Mouse (Mus musculus): ENCODE measurements at regions not wholly inside any gene's neighbourhood (a gene's known extent, or its start where the extent isn't known, plus 50 kb on each side); places are given as distances from the start of the nearest gene placed in this dataset.
A peak's percentile ranks its signal among the peaks of the same experiment; 100 is the strongest.

DNA sequence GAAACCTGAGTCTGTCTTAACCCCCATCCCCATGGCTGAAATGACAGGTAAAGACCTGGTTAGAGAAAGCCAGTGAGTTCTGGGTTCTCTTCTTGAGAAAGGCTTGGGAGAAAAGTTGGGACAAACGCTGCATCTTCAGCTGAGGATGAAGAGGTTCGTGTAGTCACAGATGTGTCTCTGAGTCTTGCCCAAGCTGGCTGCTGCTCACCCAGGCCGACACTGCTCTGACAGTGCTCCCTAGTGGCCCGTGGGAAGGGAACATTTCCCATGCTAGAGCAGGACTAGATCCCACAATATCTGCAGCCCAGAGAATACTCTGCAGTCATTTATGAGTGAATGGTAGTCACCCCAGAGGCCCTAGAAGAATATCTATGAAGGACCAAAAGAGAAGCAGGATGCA lies 165.3 kb downstream of the Cemip2 start:
- TF ChIP-seq CTCF (IDR thresholded peaks at IDR 0.05 in 2 of 3, conservative IDR thresholded peaks at IDR 0.05 in 1 of 3; ENCODE audit: control insufficient read depth in 1 of 3, insufficient read depth in 1 of 3, low read depth in 2 of 3, low read length in 3 of 3, poor library complexity in 1 of 3, severe bottlenecking in 1 of 3), result peak in 2 of 3 experiments; percentile 20 to 33; a peak in 3 of 6 replicates
- no peak for TF ChIP-seq MAZ (IDR thresholded peaks at IDR 0.05; ENCODE audit: low read depth, low read length)
- TF ChIP-seq MYC (IDR thresholded peaks at IDR 0.05; ENCODE audit: low read depth, low read length), result no peak
- TF ChIP-seq E2F4 (IDR thresholded peaks at IDR 0.05; ENCODE audit: borderline replicate concordance, low read depth, low read length), result no peak
- TF ChIP-seq POLR2A (IDR thresholded peaks at IDR 0.05; ENCODE audit: control insufficient read depth in 1 of 2, insufficient read depth in 1 of 2, low read depth in 1 of 2, low read length in 2 of 2, poor library complexity in 1 of 2), result no peak
- no peak for TF ChIP-seq TCF12 (IDR thresholded peaks at IDR 0.05; ENCODE audit: low read depth, low read length)

Data from MEL (cell line).